Mouse (Mus musculus): Measurements from ENCODE around the gene Zcchc12. TPM values are rescaled to one million over a fixed set of nuclear protein-coding genes. Genes with fewer than 3 reads are reported as not detected.

The Zcchc12 gene
- 2.3 TPM for polyA plus RNA-seq (2017; shearing (Covaris generic))

DNA sequence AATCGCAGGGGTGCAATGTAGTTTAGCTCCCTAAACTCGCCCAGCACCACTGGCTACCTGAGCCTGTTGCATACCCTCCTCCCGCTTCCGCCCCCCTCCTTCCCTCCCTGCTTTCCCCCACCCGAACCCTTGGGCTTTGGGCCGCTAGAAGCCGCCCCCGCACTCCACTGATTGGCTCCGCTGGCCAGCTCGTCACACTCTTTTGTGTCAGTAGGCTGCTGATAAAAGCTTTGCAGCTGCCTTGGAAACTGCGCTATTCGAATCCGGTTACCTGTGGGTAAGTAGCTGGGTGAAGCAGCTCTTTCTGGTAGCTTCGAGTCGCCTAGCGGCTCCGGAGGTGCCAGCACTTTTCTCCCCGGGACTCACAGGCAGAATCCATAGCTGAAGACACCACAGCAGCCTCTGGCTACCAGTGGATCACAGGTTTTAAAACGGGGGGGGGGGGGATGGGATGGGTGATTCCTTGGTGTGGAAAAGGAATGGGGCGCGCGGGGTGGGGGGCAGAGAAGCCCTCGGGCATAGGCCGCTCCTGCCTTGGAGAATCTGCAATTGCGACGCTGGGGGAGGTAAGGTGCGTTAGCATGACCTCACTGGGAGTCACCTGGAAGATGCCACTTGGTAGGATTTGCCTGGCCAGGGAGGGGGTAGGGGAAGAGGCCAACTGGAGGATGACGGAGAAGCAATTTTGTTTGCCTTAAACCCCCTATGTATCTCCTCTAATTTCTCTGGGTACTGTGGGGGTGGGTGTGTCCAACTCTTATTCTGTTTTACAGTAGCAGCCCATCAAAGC, at the start of gene Zcchc12:
Zcchc12 (plus strand) TSS at position 169 of the 790 bp plus-strand sequence.

Other genes starting within 250 kb of the Zcchc12 start
- 3.5 TPM for gene Il13ra1, start 83.8 kb upstream of the Zcchc12 start, polyA plus RNA-seq (2017; shearing (Covaris generic))
- gene Lonrf3, start 132.4 kb downstream of the Zcchc12 start, polyA plus RNA-seq (2017; shearing (Covaris generic)): not detected
- gene Gm6268, start 205.4 kb downstream of the Zcchc12 start, polyA plus RNA-seq (2017; shearing (Covaris generic)): not detected

Measured in inflammation-experienced regulatory T-cells, adult 16 weeks (primary cell).